Mouse (Mus musculus): ENCODE results near the gene Ccdc9. TPM values are rescaled to one million over a fixed set of nuclear protein-coding genes. Genes with fewer than 3 reads are reported as not detected.
A peak's percentile ranks its signal among the peaks of the same experiment; 100 is the strongest.

Gene Ccdc9
- polyA plus RNA-seq, 2 experiments, result 4.2 to 24.7 TPM

GRCm38 (mm10) chr7:16294346-16294745 is 7.8 kb upstream of the Ccdc9 start:
- TF ChIP-seq EP300 (IDR thresholded peaks at IDR 0.05; ENCODE audit: low read depth) (no peak), CTCF (IDR thresholded peaks at IDR 0.05; ENCODE audit: low read depth) (no peak)
- Histone ChIP-seq H3K9ac (replicated peaks) (peak overlapping the region; percentile 69), H3K36me3 (replicated peaks; ENCODE audit: control insufficient read depth, insufficient read depth, low read depth) (no peaks in the 10 kb centered on the region), H3K4me2 (ENCODE audit: low read depth) (peak overlapping the region; percentile 79), H3K27me3 (ENCODE audit: control insufficient read depth, insufficient read depth, low read length) (peaks cover 8% of the 10 kb centered on the region), H3K27ac (peak overlapping the region; percentile 92), H3K4me1 (replicated peaks; ENCODE audit: control insufficient read depth in 2 of 2, insufficient read depth in 2 of 2, low read length in 1 of 2) (peaks cover 15 to 21% of the 10 kb centered on the region in 2 experiments), H3K9me3 (ENCODE audit: control insufficient read depth, low read length) (no peaks in the 10 kb centered on the region), H3K4me3 (ENCODE audit: insufficient read depth in 1 of 2, low read depth in 2 of 2, low read length in 2 of 2) (peak overlapping the region; percentile 40 to 54)
- peak; percentile 42 for ATAC-seq (ENCODE audit: insufficient read depth)
- 8% methylated on average over 4 of the region's 4 CpGs for WGBS (ENCODE audit: insufficient replicate concordance)
- peak in 1 of 3 experiments; percentile 79 for DNase-seq (ENCODE audit: low read depth in 3 of 3, low spot score in 3 of 3)

GRCm38 (mm10) chr7:16287791-16288190 is 1.2 kb upstream of the Ccdc9 start:
- peaks cover 13% of the 10 kb centered on the region for H3K36me3 ChIP-seq (replicated peaks; ENCODE audit: control insufficient read depth, insufficient read depth, low read depth)
- H3K27me3 ChIP-seq (ENCODE audit: control insufficient read depth, insufficient read depth, low read length), result no peaks in the 10 kb centered on the region
- TF ChIP-seq EP300 (IDR thresholded peaks at IDR 0.05; ENCODE audit: low read depth) (no peak), CTCF (IDR thresholded peaks at IDR 0.05; ENCODE audit: low read depth) (no peak)
- no peak overlapping the region for H3K27ac ChIP-seq
- no peak for DNase-seq (ENCODE audit: low read depth in 3 of 3, low spot score in 3 of 3)
- H3K9ac ChIP-seq (replicated peaks), result no peak overlapping the region
- ATAC-seq (ENCODE audit: insufficient read depth), result no peak
- 41% methylated on average over 1 of the region's 1 CpGs for WGBS (ENCODE audit: insufficient replicate concordance)
- H3K4me2 ChIP-seq (ENCODE audit: low read depth), result no peak overlapping the region
- H3K4me3 ChIP-seq (ENCODE audit: insufficient read depth in 1 of 2, low read depth in 2 of 2, low read length in 2 of 2), result no peak overlapping the region
- H3K9me3 ChIP-seq (ENCODE audit: control insufficient read depth, low read length), result no peaks in the 10 kb centered on the region
- peaks cover 9 to 15% of the 10 kb centered on the region in 2 experiments for H3K4me1 ChIP-seq (replicated peaks; ENCODE audit: control insufficient read depth in 2 of 2, insufficient read depth in 2 of 2, low read length in 1 of 2)

GRCm38 (mm10) chr7:16287016-16287415 is 421 bp upstream of the Ccdc9 start:
- Histone ChIP-seq H3K9ac (replicated peaks) (peak overlapping the region; percentile 81), H3K4me1 (replicated peaks; ENCODE audit: control insufficient read depth in 2 of 2, insufficient read depth in 2 of 2, low read length in 1 of 2) (peaks cover 9 to 15% of the 10 kb centered on the region in 2 experiments), H3K4me3 (ENCODE audit: insufficient read depth in 1 of 2, low read depth in 2 of 2, low read length in 2 of 2) (peak overlapping the region; percentile 63 to 84; a peak in 3 of 4 replicates), H3K9me3 (ENCODE audit: control insufficient read depth, low read length) (no peaks in the 10 kb centered on the region), H3K4me2 (ENCODE audit: low read depth) (peak overlapping the region; percentile 81), H3K27ac (peak overlapping the region; percentile 81; the same call in 1 of the 2 replicates), H3K36me3 (replicated peaks; ENCODE audit: control insufficient read depth, insufficient read depth, low read depth) (peaks cover 21% of the 10 kb centered on the region), H3K27me3 (ENCODE audit: control insufficient read depth, insufficient read depth, low read length) (no peaks in the 10 kb centered on the region)
- WGBS (ENCODE audit: insufficient replicate concordance), result 62% methylated on average over 2 of the region's 2 CpGs
- TF ChIP-seq EP300 (IDR thresholded peaks at IDR 0.05; ENCODE audit: low read depth), result no peak
- TF ChIP-seq CTCF (IDR thresholded peaks at IDR 0.05; ENCODE audit: low read depth), result no peak
- ATAC-seq (ENCODE audit: insufficient read depth) (no peak), DNase-seq (ENCODE audit: low read depth in 3 of 3, low spot score in 3 of 3) (no peak)

GRCm38 (mm10) chr7:16285450-16286025 is 1.1 kb downstream of the Ccdc9 start:
- TF ChIP-seq CTCF (IDR thresholded peaks at IDR 0.05; ENCODE audit: low read depth) (no peak), EP300 (IDR thresholded peaks at IDR 0.05; ENCODE audit: low read depth) (no peak)
- ATAC-seq (ENCODE audit: insufficient read depth) (peak; percentile 24), DNase-seq (ENCODE audit: low read depth in 3 of 3, low spot score in 3 of 3) (peak; percentile 57 to 62 (median 58))
- Histone ChIP-seq H3K9ac (replicated peaks) (peak overlapping the region; percentile 53), H3K4me2 (ENCODE audit: low read depth) (peak overlapping the region; percentile 81), H3K36me3 (replicated peaks; ENCODE audit: control insufficient read depth, insufficient read depth, low read depth) (peaks cover 35% of the 10 kb centered on the region), H3K9me3 (ENCODE audit: control insufficient read depth, low read length) (no peaks in the 10 kb centered on the region), H3K4me1 (replicated peaks; ENCODE audit: control insufficient read depth in 2 of 2, insufficient read depth in 2 of 2, low read length in 1 of 2) (peaks cover 9 to 15% of the 10 kb centered on the region in 2 experiments), H3K4me3 (ENCODE audit: insufficient read depth in 1 of 2, low read depth in 2 of 2, low read length in 2 of 2) (peak overlapping the region; percentile 63 to 84), H3K27me3 (ENCODE audit: control insufficient read depth, insufficient read depth, low read length) (no peaks in the 10 kb centered on the region), H3K27ac (peak overlapping the region; percentile 77)
- 1% methylated on average over 14 of the region's 14 CpGs for WGBS (ENCODE audit: insufficient replicate concordance)

GRCm38 (mm10) chr7:16284904-16285303 is 1.7 kb downstream of the Ccdc9 start:
- H3K4me2 ChIP-seq (ENCODE audit: low read depth), result peak overlapping the region; percentile 81
- 70% methylated on average over 9 of the region's 9 CpGs for WGBS (ENCODE audit: insufficient replicate concordance)
- TF ChIP-seq CTCF (IDR thresholded peaks at IDR 0.05; ENCODE audit: low read depth) (no peak), EP300 (IDR thresholded peaks at IDR 0.05; ENCODE audit: low read depth) (no peak)
- no peaks in the 10 kb centered on the region for H3K9me3 ChIP-seq (ENCODE audit: control insufficient read depth, low read length)
- H3K4me1 ChIP-seq (replicated peaks; ENCODE audit: control insufficient read depth in 2 of 2, insufficient read depth in 2 of 2, low read length in 1 of 2), result peaks cover 9 to 15% of the 10 kb centered on the region in 2 experiments
- H3K36me3 ChIP-seq (replicated peaks; ENCODE audit: control insufficient read depth, insufficient read depth, low read depth), result peaks cover 37% of the 10 kb centered on the region
- H3K4me3 ChIP-seq (ENCODE audit: insufficient read depth in 1 of 2, low read depth in 2 of 2, low read length in 2 of 2), result peak overlapping the region; percentile 63 to 84; a peak in 3 of 4 replicates
- DNase-seq (ENCODE audit: low read depth in 3 of 3, low spot score in 3 of 3), result no peak
- no peaks in the 10 kb centered on the region for H3K27me3 ChIP-seq (ENCODE audit: control insufficient read depth, insufficient read depth, low read length)
- H3K9ac ChIP-seq (replicated peaks), result no peak overlapping the region; the same call in 1 of the 2 replicates
- ATAC-seq (ENCODE audit: insufficient read depth), result no peak
- H3K27ac ChIP-seq, result peak overlapping the region; percentile 77

Data from liver, embryonic 14.5 days (tissue).